Mouse (Mus musculus) MEL (cell line): ENCODE data around the gene Pard3. TPM values are rescaled to one million over a fixed set of nuclear protein-coding genes. Genes with fewer than 3 reads are reported as not detected.

ENCODE experiments used
- DNase-seq: peaks from one replicate; pipeline ENCODE4 v3.0.0; 2011; ENCODE audit warnings: low read depth, low spot score
- H3K27ac ChIP-seq: 2 replicates; pipeline ENCODE4 v1.5.1; 2012; ENCODE audit warnings: low read depth, mild to moderate bottlenecking, control low read depth, low read length, moderate library complexity; ENCODE audit not compliant: control insufficient read depth
- H3K27me3 ChIP-seq, 2 experiments: fragments of 150-350 bp in 1 of 2; sonication (generic) in 1 of 2; 2 replicates each; pipeline ENCODE4 v1.6.1; 2012; ENCODE audit warnings: low read length in 2 of 2, mild to moderate bottlenecking in 2 of 2, improper control_type of control experiment in 1 of 2, moderate library complexity in 1 of 2; ENCODE audit not compliant: insufficient read depth in 2 of 2, control insufficient read depth in 1 of 2
- H3K36me3 ChIP-seq, 2 experiments: 2 replicates each; pipeline ENCODE4 v1.6.1; 2012 to 2014; ENCODE audit warnings: low read length in 2 of 2, improper control_type of control experiment in 1 of 2, inconsistent platforms in 1 of 2, mild to moderate bottlenecking in 1 of 2; ENCODE audit not compliant: insufficient read depth in 2 of 2, control insufficient read depth in 1 of 2
- H3K4me1 ChIP-seq, 2 experiments: fragments of 150-350 bp in 1 of 2; sonication (generic) in 1 of 2; 2 replicates each; pipeline ENCODE4 v1.6.1; 2012; ENCODE audit warnings: low read length in 2 of 2, improper control_type of control experiment in 1 of 2, mild to moderate bottlenecking in 1 of 2; ENCODE audit not compliant: insufficient read depth in 2 of 2, control insufficient read depth in 1 of 2
- H3K4me3 ChIP-seq, 2 experiments: fragments of 150-350 bp in 1 of 2; sonication (generic) in 1 of 2; 2 replicates each; pipeline ENCODE4 v1.5.1; 2012; ENCODE audit warnings: low read depth in 2 of 2, low read length in 2 of 2, mild to moderate bottlenecking in 2 of 2, moderate library complexity in 2 of 2, control low read depth in 1 of 2, improper control_type of control experiment in 1 of 2; ENCODE audit not compliant: control insufficient read depth in 1 of 2, insufficient read depth in 1 of 2
- H3K79me2 ChIP-seq: 2 replicates; pipeline ENCODE4 v1.6.1; 2012; ENCODE audit warnings: mild to moderate bottlenecking, low read length, moderate library complexity; ENCODE audit not compliant: control insufficient read depth, poor library complexity, insufficient read depth
- H3K9ac ChIP-seq: 2 replicates; pipeline ENCODE4 v1.6.1; 2012; ENCODE audit warnings: low read depth, mild to moderate bottlenecking, control low read depth, low read length, moderate library complexity; ENCODE audit not compliant: control insufficient read depth, poor library complexity, severe bottlenecking
- H3K9me3 ChIP-seq: fragments of 150-350 bp; sonication (generic); replicated peaks from 2 replicates; pipeline ENCODE4 v1.6.1; 2012; ENCODE audit warnings: mild to moderate bottlenecking, low read length, improper control_type of control experiment, moderate library complexity; ENCODE audit not compliant: insufficient read depth
- CTCF ChIP-seq, 3 experiments: IDR thresholded peaks in 2 of 3; conservative IDR thresholded peaks in 1 of 3; 2 replicates each; pipeline ENCODE4 v1.5.1; 2011 to 2012; ENCODE audit warnings: low read length in 3 of 3, low read depth in 2 of 3, mild to moderate bottlenecking in 2 of 3, improper control_type of control experiment in 1 of 3, inconsistent platforms in 1 of 3, mixed read lengths in 1 of 3, moderate library complexity in 1 of 3; ENCODE audit not compliant: control insufficient read depth in 1 of 3, insufficient read depth in 1 of 3, poor library complexity in 1 of 3, severe bottlenecking in 1 of 3
- E2F4 ChIP-seq: IDR thresholded peaks from 2 replicates; pipeline ENCODE4 v1.6.1; 2011; ENCODE audit warnings: low read depth, low read length, improper control_type of control experiment, borderline replicate concordance
- EP300 ChIP-seq, 2 experiments: IDR thresholded peaks; 2 replicates each; pipeline ENCODE4 v1.6.1; 2011; ENCODE audit warnings: improper control_type of control experiment in 2 of 2, low read length in 2 of 2, low read depth in 1 of 2, mild to moderate bottlenecking in 1 of 2
- ETS1 ChIP-seq: IDR thresholded peaks from 2 replicates; pipeline ENCODE4 v1.6.1; 2012; ENCODE audit warnings: low read depth, mild to moderate bottlenecking, inconsistent platforms, low read length, improper control_type of control experiment, moderate library complexity
- GABPA ChIP-seq: IDR thresholded peaks from 2 replicates; pipeline ENCODE4 v1.6.1; 2012; ENCODE audit warnings: low read depth, mild to moderate bottlenecking, inconsistent platforms, low read length, improper control_type of control experiment, moderate library complexity
- GATA1 ChIP-seq: IDR thresholded peaks from 2 replicates; pipeline ENCODE4 v1.6.1; 2011; ENCODE audit warnings: low read depth, low read length, improper control_type of control experiment
- HCFC1 ChIP-seq: IDR thresholded peaks from 2 replicates; pipeline ENCODE4 v1.6.1; 2012; ENCODE audit warnings: low read depth, mild to moderate bottlenecking, inconsistent platforms, low read length, improper control_type of control experiment, moderate library complexity
- JUND ChIP-seq: IDR thresholded peaks from 2 replicates; pipeline ENCODE4 v1.6.1; 2011; ENCODE audit warnings: low read depth, mild to moderate bottlenecking, improper control_type of control experiment, low read length
- MAX ChIP-seq: IDR thresholded peaks from 2 replicates; pipeline ENCODE4 v1.6.1; 2011; ENCODE audit warnings: low read length, improper control_type of control experiment
- MEF2A ChIP-seq: IDR thresholded peaks from 2 replicates; pipeline ENCODE4 v1.6.1; 2014; ENCODE audit warnings: low read depth, mild to moderate bottlenecking, inconsistent platforms, low read length, improper control_type of control experiment; ENCODE audit not compliant: poor library complexity, insufficient replicate concordance, severe bottlenecking; ENCODE audit errors: extremely low read depth
- MXI1 ChIP-seq: IDR thresholded peaks from 2 replicates; pipeline ENCODE4 v1.6.1; 2011; ENCODE audit warnings: mild to moderate bottlenecking, low read depth, low read length, improper control_type of control experiment
- MYC ChIP-seq: IDR thresholded peaks from 2 replicates; pipeline ENCODE4 v1.6.1; 2011; ENCODE audit warnings: low read depth, mild to moderate bottlenecking, low read length, improper control_type of control experiment, moderate library complexity
- NELFE ChIP-seq: IDR thresholded peaks from 2 replicates; pipeline ENCODE4 v1.6.1; 2011; ENCODE audit warnings: low read depth, low read length, improper control_type of control experiment
- POLR2AphosphoS5 ChIP-seq: IDR thresholded peaks from 2 replicates; pipeline ENCODE4 v1.6.1; 2012; ENCODE audit warnings: low read depth, borderline replicate concordance, mild to moderate bottlenecking, inconsistent platforms, low read length, moderate library complexity, mixed read lengths
- RAD21 ChIP-seq: IDR thresholded peaks from 2 replicates; pipeline ENCODE4 v1.6.1; 2011; ENCODE audit warnings: mild to moderate bottlenecking, low read depth, low read length, improper control_type of control experiment
- SMC3 ChIP-seq: IDR thresholded peaks from 2 replicates; pipeline ENCODE4 v1.6.1; 2011; ENCODE audit warnings: low read depth, low read length, improper control_type of control experiment
- USF2 ChIP-seq, 2 experiments: IDR thresholded peaks; 2 replicates each; pipeline ENCODE4 v1.6.1; 2011 to 2012; ENCODE audit warnings: improper control_type of control experiment in 2 of 2, low read length in 2 of 2, borderline replicate concordance in 1 of 2, inconsistent platforms in 1 of 2, low read depth in 1 of 2, mild to moderate bottlenecking in 1 of 2; ENCODE audit not compliant: insufficient read depth in 1 of 2
- ZKSCAN1 ChIP-seq: IDR thresholded peaks from 2 replicates; pipeline ENCODE4 v1.6.1; 2012; ENCODE audit warnings: low read depth, mild to moderate bottlenecking, inconsistent platforms, low read length, improper control_type of control experiment, moderate library complexity
- polyA plus RNA-seq, 2 experiments: library from polyadenylated mRNA; stranded (reverse) in 1 of 2; unstranded in 1 of 2; fragments of >175 nt in 1 of 2; fragments of >200 nt in 1 of 2; gene quantifications; 2 replicates each; pipeline versions ENCODE4 v1.2.1 to v1.2.4; 2012; ENCODE audit warnings: low replicate concordance in 2 of 2, low read depth in 1 of 2; ENCODE audit not compliant: insufficient read length in 2 of 2, insufficient read depth in 1 of 2, missing spikeins in 1 of 2
- total RNA-seq: library from RNA; depleted of rRNA; stranded (reverse); fragments of 300-350 nt; gene quantifications from 2 replicates; pipeline ENCODE4 v1.2.3, GENCODE M21; 2012

Pard3 gene
- total and polyA plus RNA-seq, 3 experiments: not detected

GRCm38 (mm10) chr8:127262026-127262425, 198.3 kb downstream of the Pard3 start:
- no peak for DNase-seq
- H3K9me3 ChIP-seq: no peaks in the 10 kb centered on the region
- no peaks in the 10 kb centered on the region for H3K4me1 ChIP-seq
- no peaks in the 10 kb centered on the region for H3K36me3 ChIP-seq
- no peak overlapping the region for H3K27ac ChIP-seq
- H3K27me3 ChIP-seq: no peaks in the 10 kb centered on the region
- no peaks in the 10 kb centered on the region for H3K79me2 ChIP-seq
- no peak for TF ChIP-seq NELFE
- TF ChIP-seq CTCF (IDR thresholded peaks at IDR 0.05 in 2 of 3, conservative IDR thresholded peaks at IDR 0.05 in 1 of 3; ENCODE audit: control insufficient read depth in 1 of 3, insufficient read depth in 1 of 3, low read depth in 2 of 3, low read length in 3 of 3, poor library complexity in 1 of 3, severe bottlenecking in 1 of 3): no peak
- no peak for TF ChIP-seq MEF2A
- no peak for TF ChIP-seq HCFC1
- TF ChIP-seq MXI1: no peak
- no peak for TF ChIP-seq GABPA
- TF ChIP-seq POLR2AphosphoS5: no peak
- no peak for TF ChIP-seq JUND
- no peak for TF ChIP-seq MYC
- no peak for TF ChIP-seq E2F4
- TF ChIP-seq ZKSCAN1: no peak
- H3K4me3 ChIP-seq: no peak overlapping the region
- H3K9ac ChIP-seq: no peak overlapping the region

GRCm38 (mm10) chr8:127262436-127262835, 198.7 kb downstream of the Pard3 start:
- TF ChIP-seq MYC: no peak
- TF ChIP-seq RAD21: no peak
- TF ChIP-seq USF2 (IDR thresholded peaks at IDR 0.05; ENCODE audit: borderline replicate concordance in 1 of 2, insufficient read depth in 1 of 2, low read depth in 1 of 2, low read length in 2 of 2): no peak
- TF ChIP-seq SMC3: no peak
- no peak for TF ChIP-seq GATA1
- H3K4me3 ChIP-seq: no peak overlapping the region
- H3K4me1 ChIP-seq: no peaks in the 10 kb centered on the region

GRCm38 (mm10) chr8:127262926-127263325, 199.2 kb downstream of the Pard3 start:
- Histone ChIP-seq H3K36me3 (no peaks in the 10 kb centered on the region), H3K9ac (no peak overlapping the region), H3K27me3 (no peaks in the 10 kb centered on the region), H3K4me1 (no peaks in the 10 kb centered on the region), H3K9me3 (no peaks in the 10 kb centered on the region), H3K4me3 (no peak overlapping the region), H3K27ac (no peak overlapping the region), H3K79me2 (no peaks in the 10 kb centered on the region)
- no peak for DNase-seq
- TF ChIP-seq EP300 (IDR thresholded peaks at IDR 0.05; ENCODE audit: low read depth in 1 of 2, low read length in 2 of 2): no peak
- TF ChIP-seq MAX: no peak
- TF ChIP-seq ETS1: no peak
- no peak for TF ChIP-seq MXI1

More at GRCm38 (mm10) chr8:127262436-127262835, 198.7 kb downstream of the Pard3 start:
- Histone ChIP-seq H3K79me2 (no peaks in the 10 kb centered on the region), H3K27me3 (no peaks in the 10 kb centered on the region), H3K9me3 (no peaks in the 10 kb centered on the region), H3K27ac (no peak overlapping the region), H3K36me3 (no peaks in the 10 kb centered on the region), H3K9ac (no peak overlapping the region)
- DNase-seq: no peak
